Mouse (Mus musculus) kidney, embryonic 14.5 days (tissue): Measurements from ENCODE around the gene Col13a1. TPM values are rescaled to one million over a fixed set of nuclear protein-coding genes. Genes with fewer than 3 reads are reported as not detected.

Experiments
- ATAC-seq: fragments of 200-750 bp; cut with Nextera tagmentation; 2 replicates; pipeline ENCODE4 v1.8.0; 2017; ENCODE audit warnings: moderate number of reproducible peaks, mild to moderate bottlenecking, moderate TSS enrichment, moderate library complexity; ENCODE audit not compliant: low FRiP score, low TSS enrichment
- H3K27ac ChIP-seq: fragments of 300-500 bp; sonication (generic); 2 replicates; pipeline ENCODE4 v1.5.1; 2014; ENCODE audit warnings: low read depth, mild to moderate bottlenecking, low read length, moderate library complexity, mixed read lengths
- H3K27me3 ChIP-seq: fragments of 300-500 bp; sonication (generic); 2 replicates; pipeline ENCODE4 v1.6.1; 2014; ENCODE audit warnings: mild to moderate bottlenecking, low read length; ENCODE audit not compliant: control insufficient read depth, insufficient read depth
- H3K36me3 ChIP-seq: fragments of 300-500 bp; sonication (generic); 2 replicates; pipeline ENCODE4 v1.6.1; 2014; ENCODE audit warnings: low read length, mixed read lengths; ENCODE audit not compliant: control insufficient read depth, insufficient read depth
- H3K4me1 ChIP-seq: fragments of 300-500 bp; sonication (generic); 2 replicates; pipeline ENCODE4 v1.6.1; 2014; ENCODE audit warnings: low read length, mixed read lengths; ENCODE audit not compliant: control insufficient read depth, insufficient read depth
- H3K4me2 ChIP-seq: fragments of 300-500 bp; sonication (generic); replicated peaks from 2 replicates; pipeline ENCODE4 v1.6.1; 2014; ENCODE audit warnings: low read depth, mild to moderate bottlenecking, low read length
- H3K4me3 ChIP-seq: fragments of 300-500 bp; sonication (generic); 2 replicates; pipeline ENCODE4 v1.5.1; 2014; ENCODE audit warnings: mild to moderate bottlenecking, low read length
- H3K9ac ChIP-seq: fragments of 300-500 bp; sonication (generic); 2 replicates; pipeline ENCODE4 v1.6.1; 2014; ENCODE audit warnings: low read depth, mild to moderate bottlenecking, low read length, moderate library complexity
- H3K9me3 ChIP-seq: fragments of 300-500 bp; sonication (generic); 2 replicates; pipeline ENCODE4 v1.6.1; 2016; ENCODE audit warnings: low read length; ENCODE audit not compliant: control insufficient read depth
- WGBS: fragments of 180-500 bp; shearing (Covaris S2); extraction: QIAGEN DNeasy Blood & Tissue Kit; methylation state at CpG from one replicate; pipeline ENCODE4 v1.1.7; 2014; 5-methylcytosine and 5-hydroxymethylcytosine counted together
- polyA plus RNA-seq: library from polyadenylated mRNA; unstranded; fragments of >200 nt; fragmentation: Nextera tagmentation; extraction: Ambion mirVana; gene quantifications from 2 replicates; pipeline ENCODE4 v1.2.1, GENCODE M21; 2014

Col13a1 gene
- polyA plus RNA-seq, 1 experiment from 2014 or later: 4.7 TPM

DNA sequence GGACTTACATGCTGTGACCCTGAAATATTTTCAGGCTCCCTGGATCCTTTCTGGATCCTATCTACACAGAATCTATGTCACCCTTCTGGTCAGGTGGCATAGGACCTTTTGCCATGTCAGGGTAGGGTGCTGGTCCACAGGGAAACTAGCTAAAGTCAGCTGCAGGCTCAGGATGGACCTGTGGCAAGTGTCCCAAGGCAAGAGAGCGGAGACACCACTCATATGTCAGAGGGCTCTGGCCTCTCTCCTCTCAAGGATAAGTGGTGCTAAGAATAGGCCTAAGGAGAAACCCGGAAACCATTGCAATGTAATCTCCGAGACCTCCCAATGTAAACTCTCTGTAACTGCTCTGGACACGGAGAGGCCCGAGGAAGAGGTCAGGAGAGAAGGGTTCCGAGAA lies 80.8 kb downstream of the Col13a1 start:
- H3K27me3 ChIP-seq: no peaks in the 10 kb centered on the region
- WGBS: 63% methylated on average over 6 of the region's 6 CpGs
- no peaks in the 10 kb centered on the region for H3K36me3 ChIP-seq
- no peaks in the 10 kb centered on the region for H3K9me3 ChIP-seq
- no peak for ATAC-seq
- H3K4me2 ChIP-seq: no peak overlapping the region
- H3K9ac ChIP-seq: no peak overlapping the region
- H3K4me3 ChIP-seq: no peak overlapping the region
- H3K4me1 ChIP-seq: no peaks in the 10 kb centered on the region
- no peak overlapping the region for H3K27ac ChIP-seq

DNA sequence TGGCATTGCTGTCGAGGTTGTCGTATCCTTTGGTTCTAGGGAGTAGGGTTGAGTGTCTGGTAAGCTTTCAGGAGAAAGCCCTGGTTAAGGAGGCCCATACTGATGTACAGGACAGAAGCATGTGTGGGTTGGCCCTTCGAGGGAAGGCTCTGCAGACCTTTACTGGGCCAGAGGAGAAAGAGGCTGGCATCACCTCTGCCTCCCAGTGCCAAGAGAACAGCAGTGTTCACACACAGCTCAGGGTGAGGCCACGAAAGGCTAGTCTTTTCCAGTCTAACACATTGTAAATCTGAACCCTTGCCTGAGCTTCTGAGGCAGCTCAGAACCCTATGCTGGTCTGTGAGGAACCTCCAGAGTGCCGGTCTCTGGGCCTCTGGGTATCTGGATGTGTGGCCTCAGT lies 84.3 kb downstream of the Col13a1 start:
- Histone ChIP-seq H3K4me3 (no peak overlapping the region), H3K36me3 (no peaks in the 10 kb centered on the region), H3K4me2 (no peak overlapping the region), H3K4me1 (no peaks in the 10 kb centered on the region), H3K9me3 (no peaks in the 10 kb centered on the region), H3K27ac (no peak overlapping the region), H3K9ac (no peak overlapping the region), H3K27me3 (no peaks in the 10 kb centered on the region)
- no peak for ATAC-seq
- 89% methylated on average over 5 of the region's 5 CpGs for WGBS

DNA sequence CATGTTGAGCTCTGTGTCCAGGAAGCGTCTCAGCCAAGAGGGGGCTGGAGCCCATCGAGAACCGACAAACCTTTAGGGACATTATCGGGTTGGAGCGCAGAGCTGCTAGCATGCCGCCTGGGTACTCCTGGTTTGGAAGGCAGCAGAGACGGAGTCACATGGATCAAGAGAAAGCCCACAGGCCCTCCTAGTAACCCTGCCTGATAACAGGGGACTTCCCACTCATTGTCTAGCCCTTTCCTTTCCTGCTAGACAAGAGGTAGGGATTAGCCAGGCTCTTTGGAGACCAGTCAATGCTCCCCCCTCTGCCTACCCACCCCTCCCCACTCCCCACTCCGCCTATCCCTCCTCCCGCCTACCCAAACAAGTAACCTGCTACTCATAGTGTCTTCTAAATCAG lies 87.8 kb downstream of the Col13a1 start:
- H3K9ac ChIP-seq: no peak overlapping the region
- H3K27me3 ChIP-seq: no peaks in the 10 kb centered on the region
- H3K36me3 ChIP-seq: no peaks in the 10 kb centered on the region
- no peak overlapping the region for H3K27ac ChIP-seq
- WGBS: 74% methylated on average over 9 of the region's 9 CpGs
- H3K4me3 ChIP-seq: no peak overlapping the region
- no peaks in the 10 kb centered on the region for H3K4me1 ChIP-seq
- ATAC-seq: no peak
- H3K4me2 ChIP-seq: no peak overlapping the region
- no peaks in the 10 kb centered on the region for H3K9me3 ChIP-seq

DNA sequence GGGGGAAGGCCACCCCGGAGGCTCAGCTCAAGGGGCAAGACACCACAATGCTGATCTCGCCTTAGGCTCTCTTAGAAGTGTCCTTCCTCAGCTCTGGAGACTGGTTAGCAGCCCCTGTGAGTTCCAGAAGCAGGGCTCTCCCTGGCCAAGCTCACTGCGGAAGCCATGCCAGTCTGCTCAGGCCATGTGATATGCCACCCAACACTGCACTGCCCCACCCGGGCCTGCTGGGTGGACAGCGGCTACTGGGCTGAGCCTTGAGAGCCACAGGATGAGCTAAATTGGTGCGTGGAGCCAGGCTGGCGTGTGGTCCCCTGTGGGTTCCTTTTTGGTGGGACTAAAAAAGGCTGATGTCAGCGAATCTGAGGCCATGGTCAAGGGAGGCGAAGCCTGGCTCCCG lies 88.6 kb downstream of the Col13a1 start:
- Histone ChIP-seq H3K4me2 (no peak overlapping the region), H3K27me3 (no peaks in the 10 kb centered on the region), H3K9ac (no peak overlapping the region), H3K27ac (no peak overlapping the region), H3K4me1 (no peaks in the 10 kb centered on the region), H3K4me3 (no peak overlapping the region), H3K9me3 (no peaks in the 10 kb centered on the region), H3K36me3 (no peaks in the 10 kb centered on the region)
- 93% methylated on average over 10 of the region's 10 CpGs for WGBS
- ATAC-seq: no peak

DNA sequence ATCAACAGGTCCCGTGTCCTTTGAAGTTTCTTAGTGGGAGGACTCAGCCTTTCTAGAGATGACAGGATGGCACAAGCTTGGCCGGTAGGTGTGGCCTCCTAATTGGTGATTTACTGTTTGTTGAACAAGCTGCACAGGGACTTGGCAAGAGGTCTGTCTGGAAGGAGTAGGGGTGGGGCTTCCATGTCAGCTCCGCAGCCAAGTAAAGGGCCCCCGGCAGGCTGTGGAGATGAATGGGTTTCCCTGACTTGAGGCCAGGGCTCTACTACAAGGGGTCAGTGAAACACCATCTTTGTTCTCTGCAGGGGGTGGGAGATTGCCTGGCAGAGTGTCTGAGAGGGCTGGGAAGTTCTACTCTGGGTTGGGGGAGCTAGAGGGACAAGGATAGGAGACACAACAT lies 99.5 kb downstream of the Col13a1 start:
- Histone ChIP-seq H3K27ac (no peak overlapping the region), H3K9ac (no peak overlapping the region), H3K4me3 (no peak overlapping the region), H3K27me3 (no peaks in the 10 kb centered on the region), H3K4me2 (no peak overlapping the region), H3K36me3 (no peaks in the 10 kb centered on the region), H3K9me3 (no peaks in the 10 kb centered on the region), H3K4me1 (peaks cover 16% of the 10 kb centered on the region)
- peak; percentile 53; the same call in 1 of the 2 replicates for ATAC-seq
- WGBS: 4% methylated on average over 4 of the region's 4 CpGs

DNA sequence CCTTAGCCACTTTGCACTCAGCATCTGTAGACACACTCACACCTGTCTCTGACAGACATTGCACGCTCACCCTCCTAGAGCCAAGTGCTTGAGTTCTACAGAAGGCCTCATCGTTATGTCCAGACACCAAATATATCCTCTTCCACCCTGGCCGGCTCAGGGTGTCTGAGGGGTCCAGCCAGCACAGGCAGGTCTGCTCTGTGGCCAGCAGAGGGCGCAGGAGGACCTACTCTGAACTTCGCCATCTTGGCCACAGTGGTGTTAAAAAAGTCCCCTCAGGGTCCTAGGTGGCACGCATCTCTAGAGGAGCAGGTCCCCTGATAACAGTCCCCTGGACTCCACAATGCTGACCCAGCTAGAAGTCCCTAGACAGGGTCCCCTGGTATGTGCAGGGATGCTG lies 101.1 kb downstream of the Col13a1 start:
- WGBS: 8% methylated on average over 6 of the region's 6 CpGs
- Histone ChIP-seq H3K4me1 (peaks cover 19% of the 10 kb centered on the region), H3K4me2 (no peak overlapping the region), H3K9ac (no peak overlapping the region), H3K4me3 (no peak overlapping the region), H3K27me3 (no peaks in the 10 kb centered on the region), H3K36me3 (no peaks in the 10 kb centered on the region), H3K27ac (no peak overlapping the region), H3K9me3 (no peaks in the 10 kb centered on the region)
- peak; percentile 49 for ATAC-seq

DNA sequence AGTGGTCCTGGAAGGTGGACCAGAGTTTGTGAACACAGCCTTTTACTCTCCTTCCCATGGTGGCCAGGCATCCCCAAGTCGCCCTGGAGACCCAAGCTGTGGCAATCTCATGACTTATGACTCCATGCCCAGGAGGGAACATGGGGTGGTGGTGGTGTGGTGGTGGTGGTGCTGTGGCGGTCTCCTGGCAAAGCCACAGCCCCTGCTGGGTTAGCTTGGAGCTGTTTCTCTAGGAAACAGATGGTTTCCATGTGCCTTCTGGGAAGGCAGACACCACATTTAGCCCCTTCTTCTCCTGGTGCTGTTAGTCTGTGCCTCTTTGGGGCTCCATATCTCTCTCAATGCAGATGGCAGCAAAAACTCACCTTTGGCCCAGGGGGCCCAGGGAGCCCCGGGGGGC lies 109.1 kb downstream of the Col13a1 start:
- H3K9me3 ChIP-seq: no peaks in the 10 kb centered on the region
- WGBS: 82% methylated on average over 3 of the region's 3 CpGs
- H3K36me3 ChIP-seq: no peaks in the 10 kb centered on the region
- no peak overlapping the region for H3K4me3 ChIP-seq
- no peak overlapping the region for H3K27ac ChIP-seq
- no peak overlapping the region for H3K4me2 ChIP-seq
- H3K4me1 ChIP-seq: peaks cover 12% of the 10 kb centered on the region
- H3K27me3 ChIP-seq: no peaks in the 10 kb centered on the region
- ATAC-seq: no peak
- no peak overlapping the region for H3K9ac ChIP-seq

DNA sequence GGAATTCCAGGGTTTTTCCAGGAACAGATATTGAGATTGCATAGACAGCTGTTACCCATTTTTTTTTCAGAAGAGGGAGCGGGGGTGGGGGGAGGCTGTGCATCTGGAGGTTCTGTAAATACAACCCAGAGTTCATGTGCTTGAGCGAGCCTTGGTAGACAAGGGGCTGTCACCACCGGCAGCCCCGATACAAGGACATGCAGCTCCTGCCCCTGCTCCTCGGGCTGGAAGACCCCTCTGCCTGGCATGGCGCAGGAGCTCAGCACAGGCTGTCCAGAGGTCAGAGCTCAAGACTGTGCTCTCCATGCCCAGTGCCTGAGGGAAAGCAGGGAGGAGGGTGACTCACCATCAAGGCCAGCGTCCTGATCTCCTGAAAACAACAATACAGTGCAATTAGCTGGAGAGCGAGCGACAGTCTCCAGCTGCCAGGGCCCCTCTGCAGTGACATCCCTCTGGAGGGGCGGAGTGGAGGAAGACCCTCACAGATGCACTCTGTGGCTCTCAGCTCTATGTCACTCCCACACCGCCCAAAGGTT lies 112.8 kb downstream of the Col13a1 start:
- H3K4me3 ChIP-seq: no peak overlapping the region
- no peak overlapping the region for H3K9ac ChIP-seq
- ATAC-seq: peak; percentile 70
- WGBS: 25% methylated on average over 11 of the region's 11 CpGs
- peak overlapping the region; percentile 10; the same call in 1 of the 2 replicates for H3K4me2 ChIP-seq
- peak overlapping the region; percentile 59; the same call in 1 of the 2 replicates for H3K27ac ChIP-seq
- H3K9me3 ChIP-seq: peaks cover 20% of the 10 kb centered on the region
- H3K27me3 ChIP-seq: no peaks in the 10 kb centered on the region
- peaks cover 8% of the 10 kb centered on the region for H3K4me1 ChIP-seq
- 0 out of 2 replicates have a peak, but pooled peaks cover 3% of the 10 kb centered on the region for H3K36me3 ChIP-seq

DNA sequence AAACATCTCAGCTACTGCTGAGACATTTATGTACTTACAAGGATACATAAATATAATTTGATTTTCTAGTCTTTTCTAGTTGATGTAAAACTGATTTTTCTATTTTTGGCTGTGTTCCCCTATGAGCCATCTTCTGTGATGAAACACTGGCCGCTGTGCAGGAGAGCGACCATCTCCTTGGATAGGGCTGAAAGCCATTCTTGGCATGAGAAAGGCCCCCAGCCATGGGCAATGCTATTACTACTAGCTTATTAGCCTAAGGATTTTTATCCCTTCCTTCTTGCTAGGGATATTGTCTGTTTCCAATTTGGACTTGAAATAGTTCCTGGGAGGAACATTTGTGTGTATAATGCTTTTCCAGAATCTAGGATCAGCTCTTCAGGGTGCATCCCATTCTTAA lies 119.5 kb downstream of the Col13a1 start:
- 95% methylated on average over 2 of the region's 2 CpGs for WGBS

More for the DNA sequence above, 119.5 kb downstream of the Col13a1 start:
- ATAC-seq: no peak
- 0 out of 2 replicates have a peak, but pooled peaks cover 3% of the 10 kb centered on the region for H3K36me3 ChIP-seq
- no peak overlapping the region for H3K27ac ChIP-seq
- no peak overlapping the region for H3K4me3 ChIP-seq
- peaks cover 20% of the 10 kb centered on the region for H3K9me3 ChIP-seq
- no peak overlapping the region for H3K4me2 ChIP-seq
- H3K4me1 ChIP-seq: no peaks in the 10 kb centered on the region
- no peak overlapping the region for H3K9ac ChIP-seq
- H3K27me3 ChIP-seq: no peaks in the 10 kb centered on the region
